27 mouse cellular contexts compared by ENCODE assay signal in the genomic region with DNA sequence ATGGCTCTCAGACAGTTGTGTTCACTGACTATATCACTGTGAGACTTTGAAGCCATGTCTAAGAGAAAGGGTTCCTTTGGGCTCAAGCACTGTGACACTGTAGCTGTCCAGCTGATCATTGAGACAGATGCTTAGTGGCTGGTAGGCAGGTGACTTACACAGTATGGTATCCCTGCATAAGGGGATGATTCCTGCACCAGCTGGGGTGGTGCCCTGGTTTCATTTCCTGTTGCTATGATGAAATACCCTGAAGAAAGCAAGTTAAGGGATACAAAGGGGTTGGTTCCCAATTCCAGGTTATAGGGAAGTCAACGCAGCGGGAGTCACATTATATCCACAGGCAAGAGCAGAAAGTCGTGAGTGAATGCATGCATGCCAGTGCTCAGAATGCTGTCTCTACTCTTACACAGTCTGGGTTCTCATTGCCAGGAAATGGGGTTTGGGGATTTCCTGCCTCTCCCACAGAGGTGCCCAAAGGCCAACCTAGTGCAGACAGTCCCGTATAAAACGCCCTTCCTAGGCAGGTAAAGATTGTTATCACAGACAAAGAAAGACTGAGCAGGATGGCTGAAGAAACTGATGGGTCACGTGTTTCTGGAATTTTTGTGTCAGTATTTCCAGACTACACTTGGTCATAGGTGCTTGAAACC.
DNase-seq lines count a peak whose midpoint lies in the region; ATAC-seq and TF ChIP-seq lines count a peak whose summit lies in the region.
"Had no signal": no experiment of that assay in that cellular context is flagged by ENCODE, and none has a peak within 500 bp of the region (broad histone marks: within the 10 kb centered on the region; RNA-seq: fewer than 3 reads in every experiment).

No protein-coding gene starts in this region.

- no peak overlapping the region for H3K4me2 ChIP-seq in lung, postnatal 0 days (replicated peaks; ENCODE audit: low read depth, low read length)
- H3K4me2 ChIP-seq: heart, embryonic 12.5 days; hindbrain, embryonic 13.5 days; kidney, embryonic 15.5 days; limb, embryonic 13.5 days; liver, embryonic 11.5 days; stomach, embryonic 15.5 days had no signal

- ATAC-seq in lung, postnatal 0 days, result no peak
- 0 out of 2 replicates have a peak, but pooled peaks have one; percentile 5 for ATAC-seq in neutrophil, adult 5-6 weeks (ENCODE audit: extremely low read depth, insufficient number of reproducible peaks, low FRiP score, poor library complexity, severe bottlenecking)
- ATAC-seq: forebrain, embryonic 16.5 days had no signal

- no peaks in the 10 kb centered on the region for H3K9me3 ChIP-seq in lung, postnatal 0 days (ENCODE audit: low read length)
- H3K9me3 ChIP-seq: heart, embryonic 12.5 days; hindbrain, embryonic 13.5 days; kidney, embryonic 15.5 days; limb, embryonic 13.5 days; stomach, embryonic 15.5 days had no signal

- H3K4me3 ChIP-seq in lung, postnatal 0 days (ENCODE audit: low read depth, low read length), result no peak overlapping the region
- H3K4me3 ChIP-seq: heart, embryonic 12.5 days; hindbrain, embryonic 13.5 days; kidney, embryonic 15.5 days; left cerebral cortex, adult 2 months; limb, embryonic 13.5 days; stomach, embryonic 15.5 days had no signal

- H3K36me3 ChIP-seq in lung, postnatal 0 days (ENCODE audit: insufficient read depth, low read length), result no peaks in the 10 kb centered on the region
- H3K36me3 ChIP-seq: heart, embryonic 12.5 days; hindbrain, embryonic 13.5 days; kidney, embryonic 15.5 days; limb, embryonic 13.5 days; stomach, embryonic 15.5 days had no signal

- no peak overlapping the region for H3K27ac ChIP-seq in lung, postnatal 0 days (ENCODE audit: low read length)
- H3K27ac ChIP-seq: hindbrain, embryonic 13.5 days; kidney, embryonic 15.5 days; left cerebral cortex, adult 2 months; limb, embryonic 13.5 days; stomach, embryonic 15.5 days had no signal

- TF ChIP-seq EP300 in lung, postnatal 0 days (IDR thresholded peaks at IDR 0.05), result no peak

- 67% methylated on average over 6 of the region's 6 CpGs for WGBS in lung, postnatal 0 days

- peak; percentile 17 for DNase-seq in lung, postnatal 0 days (ENCODE audit: low spot score)
- no peak for DNase-seq in lung, postnatal 4 days
- peak; percentile 32 for DNase-seq in CD4-positive, CD25-positive, alpha-beta regulatory T cell, adult 2 months (ENCODE audit: low read depth, low spot score)
- DNase-seq in induced T-regulatory cell, adult 2 months (ENCODE audit: low read depth), result peak; percentile 52
- no peak for DNase-seq in gastrocnemius, adult 18-20 months (ENCODE audit: low spot score)
- no peak for DNase-seq in cerebellum, adult 11-12 months
- no peak for DNase-seq in frontal cortex, postnatal 36 days (ENCODE audit: low spot score in 2 of 2)
- DNase-seq: adrenal gland, adult 2 months; adrenal gland, postnatal 36 days; cerebellum, adult 2 months; cerebellum, postnatal 14 days; gastrocnemius, postnatal 14 days; heart, adult 18-20 months; heart, postnatal 4 days; kidney, adult 11 months; kidney, postnatal 25 days; midbrain, embryonic 14.5 days; right cerebral cortex, postnatal 4 days had no signal

- no peak for TF ChIP-seq CTCF in lung, postnatal 0 days (IDR thresholded peaks at IDR 0.05)

- H3K4me1 ChIP-seq in lung, postnatal 0 days (ENCODE audit: insufficient read depth, low read depth, low read length), result peaks cover 9% of the 10 kb centered on the region; the same call in 1 of the 2 replicates

- no peaks in the 10 kb centered on the region for H3K27me3 ChIP-seq in lung, postnatal 0 days (replicated peaks; ENCODE audit: insufficient read depth, low read length)
- H3K27me3 ChIP-seq: heart, embryonic 12.5 days; hindbrain, embryonic 13.5 days; kidney, embryonic 15.5 days; stomach, embryonic 15.5 days had no signal

- H3K9ac ChIP-seq in lung, postnatal 0 days (replicated peaks; ENCODE audit: low read depth), result no peak overlapping the region
- H3K9ac ChIP-seq: heart, embryonic 12.5 days; hindbrain, embryonic 13.5 days; kidney, embryonic 15.5 days; limb, embryonic 13.5 days; stomach, embryonic 15.5 days had no signal

Comparison
In these comparisons a context has a peak if more than half of its experiments do, and no peak if none do; other contexts are left out.
1. DNase-seq: peak in lung, postnatal 0 days (single experiment), CD4-positive, CD25-positive, alpha-beta regulatory T cell, adult 2 months (single experiment) and induced T-regulatory cell, adult 2 months (single experiment); none in lung, postnatal 4 days (0 of 2), gastrocnemius, adult 18-20 months (single experiment), cerebellum, adult 11-12 months (single experiment) and frontal cortex, postnatal 36 days (0 of 2).